Mouse (Mus musculus) left cerebral cortex, adult 11 months (tissue): ENCODE results near the gene Sptbn2.

Experiments
- DNase-seq: peaks from one replicate; pipeline ENCODE4 v3.0.0; 2022; ENCODE audit warnings: low spot score

Sptbn2 gene

DNA sequence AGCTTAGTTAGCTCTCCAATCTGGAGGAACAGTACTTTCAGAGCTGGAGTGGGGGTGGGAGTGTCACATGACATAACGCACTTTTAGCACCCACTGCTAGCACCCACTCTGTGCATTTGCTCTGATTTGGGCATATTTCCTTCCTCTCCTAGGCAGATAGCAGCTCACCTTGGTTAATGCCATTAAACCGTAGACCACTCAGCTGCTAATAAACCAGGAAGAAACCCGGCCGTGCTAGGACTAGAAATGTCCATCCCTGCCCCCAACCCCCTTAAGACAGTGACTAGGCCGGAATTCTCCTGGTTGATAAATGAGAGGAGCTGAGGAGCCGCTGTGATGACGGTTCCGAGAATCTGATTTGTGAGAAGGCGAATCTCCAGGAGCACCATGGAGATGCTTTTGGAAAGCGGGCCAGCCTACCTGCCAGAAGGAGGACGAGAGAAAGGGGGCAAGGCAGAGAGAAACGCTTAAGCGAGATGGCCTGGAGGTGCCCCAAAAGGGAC is at the start of gene Sptbn2:
TSS of gene Sptbn2 (plus strand) at position 70 of the 503 bp plus-strand sequence.
- DNase-seq, result peak; percentile 79

DNA sequence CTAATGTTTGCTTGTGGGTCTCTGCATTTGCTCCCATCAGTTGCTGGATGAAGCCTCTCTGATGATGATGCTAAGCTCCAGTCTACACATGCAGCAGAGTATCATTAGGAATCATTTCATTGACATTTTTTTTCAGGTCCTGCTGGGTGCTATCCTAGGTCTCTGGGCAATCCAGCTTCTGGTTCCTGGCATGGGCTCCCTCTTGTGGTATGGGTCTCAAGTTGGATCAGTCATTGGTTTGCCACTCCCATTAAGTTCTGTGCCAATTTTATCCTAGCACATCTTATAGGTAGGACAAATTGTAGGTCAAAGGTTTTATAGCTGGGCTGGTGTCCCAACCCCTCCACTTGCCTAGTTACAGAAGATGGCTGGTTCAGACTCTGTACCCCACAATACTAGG is 44.2 kb upstream of the Sptbn2 start:
- no peak for DNase-seq

DNA sequence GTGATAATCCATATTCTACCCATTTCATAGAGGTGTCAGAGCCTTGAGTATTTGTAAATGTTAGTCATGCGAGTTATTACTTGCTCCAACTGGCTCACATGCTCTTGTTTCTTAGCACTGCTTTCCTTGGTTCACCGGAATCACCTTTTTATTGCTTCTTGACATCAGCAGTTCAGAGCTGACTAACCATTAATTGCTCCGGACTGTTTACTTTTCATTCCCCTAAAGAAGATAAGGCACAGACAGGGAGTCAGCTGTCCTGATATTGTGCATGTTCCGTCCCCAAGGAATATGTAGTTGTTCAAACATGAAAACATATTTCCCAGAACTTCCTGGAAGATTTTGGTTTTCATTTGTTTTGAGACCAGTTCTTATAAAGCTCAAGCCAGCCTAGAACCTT is 40.2 kb upstream of the Sptbn2 start:
- DNase-seq, result no peak

DNA sequence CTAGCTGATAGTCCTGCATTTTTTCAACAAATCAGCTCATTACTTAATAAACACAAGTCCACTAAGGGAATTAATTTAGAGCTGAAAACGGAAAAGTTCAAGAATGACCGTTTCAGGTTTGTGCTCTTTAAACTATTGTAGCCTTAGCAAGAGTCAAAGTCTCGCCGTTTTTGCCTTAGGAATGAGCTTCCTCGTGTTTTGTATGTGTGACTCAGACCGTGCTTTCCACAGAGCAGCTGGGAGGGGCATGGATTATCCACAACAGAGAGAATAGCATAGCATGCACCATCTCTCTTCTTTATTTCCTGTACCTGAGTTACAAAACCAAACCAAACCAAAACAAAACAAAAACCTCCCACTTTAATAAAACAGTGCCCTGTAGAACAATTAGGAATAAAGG is 38.6 kb upstream of the Sptbn2 start:
- no peak for DNase-seq

DNA sequence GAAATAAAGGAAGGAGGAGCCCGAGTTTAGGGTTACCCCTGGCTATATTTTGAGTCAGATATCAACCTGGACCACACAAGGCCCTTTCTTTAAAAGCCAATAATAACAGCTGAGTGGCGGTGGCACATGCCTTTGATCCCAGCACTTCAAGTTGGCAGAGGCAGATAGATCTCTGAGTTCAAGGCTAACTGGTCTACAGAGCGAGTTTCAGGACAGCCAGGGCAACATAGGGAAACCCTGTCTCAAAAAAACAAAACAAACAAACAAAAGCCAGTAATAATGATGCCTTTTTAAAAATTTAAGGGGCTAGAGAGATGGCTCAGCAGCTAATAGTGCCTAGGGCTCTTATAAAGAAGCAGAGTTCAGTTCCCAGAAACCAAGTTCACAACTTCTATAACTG is 16.6 kb upstream of the Sptbn2 start:
- DNase-seq, result no peak

DNA sequence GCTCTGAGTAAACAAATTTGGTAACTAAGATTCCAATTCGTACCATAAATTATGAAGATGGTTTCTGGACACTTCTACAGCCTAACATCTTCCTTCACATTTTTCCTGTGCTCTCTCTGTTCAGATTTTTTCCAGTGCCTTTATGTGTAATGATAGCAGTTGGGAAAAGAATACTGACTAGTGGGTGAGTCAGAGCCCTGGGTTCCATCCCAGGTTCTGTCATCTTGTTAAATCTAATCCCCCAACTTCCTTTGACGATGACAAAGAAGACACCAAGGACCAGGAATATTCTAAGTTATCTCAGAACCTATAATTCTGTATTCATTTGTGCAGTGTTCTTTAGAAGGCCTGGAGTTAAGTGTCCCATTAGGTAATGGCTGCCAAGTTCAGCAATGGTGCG is 13.8 kb upstream of the Sptbn2 start:
- no peak for DNase-seq

DNA sequence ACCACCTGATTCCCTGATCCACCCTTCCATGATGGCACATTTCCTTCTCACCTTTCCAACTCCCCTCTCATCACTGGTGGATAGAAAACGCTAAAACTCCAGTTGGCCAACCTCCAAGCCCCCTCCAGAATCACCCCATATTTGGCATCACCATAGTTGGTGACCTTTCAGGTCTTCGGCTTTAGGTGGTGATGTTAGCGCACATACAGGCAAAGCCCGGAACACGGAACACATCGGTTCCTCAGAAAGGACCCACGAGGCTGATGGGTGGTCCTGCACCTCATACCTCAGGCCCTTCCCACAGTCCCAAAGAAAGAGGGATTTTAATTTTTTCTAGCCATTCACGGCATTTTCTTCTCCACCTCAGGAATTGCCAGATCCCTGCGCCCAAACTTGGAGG is 13.2 kb upstream of the Sptbn2 start:
- no peak for DNase-seq

DNA sequence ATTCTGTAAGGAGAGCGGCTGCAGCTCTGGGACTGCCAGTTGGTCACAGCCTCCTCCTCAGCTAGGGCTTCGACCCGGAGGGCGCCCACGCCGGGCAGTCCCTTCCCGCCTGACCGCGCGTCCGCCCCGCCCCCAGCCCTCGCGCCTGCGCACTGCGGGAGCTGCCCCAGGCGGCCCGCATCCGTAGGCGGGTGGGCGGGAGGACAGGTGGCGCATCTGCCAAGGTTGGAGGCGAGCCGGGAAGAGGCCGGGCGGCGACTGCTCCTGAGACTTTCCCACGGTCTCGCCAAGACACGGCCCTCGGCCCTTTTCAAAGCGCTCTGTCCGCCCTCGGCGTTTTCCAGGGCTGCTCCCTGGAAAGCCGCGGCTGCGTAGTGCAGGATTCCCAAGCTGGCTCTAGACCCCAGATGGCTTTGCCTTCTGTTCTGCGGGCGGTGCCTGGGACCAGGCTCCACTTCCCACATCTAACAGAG is 12.7 kb upstream of the Sptbn2 start, which contains the start of gene Gm960:
TSS of gene Gm960 (minus strand) at position 464 of the 473 bp plus-strand sequence.
- no peak for DNase-seq

DNA sequence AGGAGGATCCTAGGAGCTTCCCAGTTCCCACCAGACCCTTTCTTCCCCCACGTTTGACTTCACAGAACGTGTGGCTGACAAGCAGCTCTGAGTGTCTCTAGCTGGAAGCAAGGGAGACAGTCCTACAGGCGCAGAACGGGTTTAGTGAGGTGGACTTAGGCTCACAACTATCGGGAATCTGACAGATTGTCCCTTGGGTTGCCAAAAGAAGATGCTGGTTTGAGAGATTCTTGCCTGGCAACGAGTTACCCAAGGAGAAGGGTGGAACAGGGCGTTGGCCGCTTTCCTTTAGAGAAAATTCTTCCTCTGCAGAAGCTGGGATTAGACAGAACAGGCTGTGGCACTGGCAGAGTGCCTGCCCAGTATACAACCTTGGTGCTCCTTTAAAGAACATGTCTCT is 12.1 kb upstream of the Sptbn2 start:
- no peak for DNase-seq

DNA sequence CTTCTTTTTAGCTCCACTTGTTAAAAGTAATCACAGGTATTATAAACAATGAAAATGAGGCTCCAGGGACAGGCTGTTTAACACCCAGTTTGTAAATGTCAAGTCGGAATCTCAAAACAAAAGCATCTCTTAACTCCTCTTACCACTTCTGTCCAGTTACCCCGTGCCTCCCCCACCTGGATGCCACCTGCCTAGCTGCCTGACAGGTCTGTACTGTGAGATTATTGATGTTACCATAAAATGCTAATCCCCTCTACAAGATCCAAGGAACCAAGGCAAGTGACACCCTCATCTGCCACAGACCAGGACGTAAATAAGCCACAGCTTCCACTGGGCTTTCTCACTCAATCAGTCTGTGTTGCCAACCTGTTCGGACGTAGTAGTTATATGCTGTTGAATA is 11.1 kb upstream of the Sptbn2 start:
- no peak for DNase-seq

DNA sequence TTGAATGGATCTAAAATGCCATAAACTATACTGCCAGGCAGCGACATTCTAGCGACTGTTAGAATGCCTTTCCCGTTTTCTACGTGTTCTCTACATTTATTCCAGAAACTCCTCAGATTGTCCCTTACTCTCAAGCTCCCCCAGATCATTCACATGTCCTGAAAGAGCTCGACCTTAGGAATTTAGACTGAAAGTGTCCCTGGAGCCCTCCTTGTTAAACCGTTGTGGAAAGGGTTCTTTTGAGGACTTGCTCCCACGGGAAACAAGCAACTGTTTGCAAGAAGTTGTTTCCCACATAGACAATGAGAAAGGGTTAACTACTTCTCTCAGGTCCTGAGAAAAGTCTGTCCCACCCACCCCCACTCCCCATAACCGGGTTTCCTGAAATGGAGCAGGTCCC is 10.3 kb upstream of the Sptbn2 start:
- DNase-seq, result no peak

DNA sequence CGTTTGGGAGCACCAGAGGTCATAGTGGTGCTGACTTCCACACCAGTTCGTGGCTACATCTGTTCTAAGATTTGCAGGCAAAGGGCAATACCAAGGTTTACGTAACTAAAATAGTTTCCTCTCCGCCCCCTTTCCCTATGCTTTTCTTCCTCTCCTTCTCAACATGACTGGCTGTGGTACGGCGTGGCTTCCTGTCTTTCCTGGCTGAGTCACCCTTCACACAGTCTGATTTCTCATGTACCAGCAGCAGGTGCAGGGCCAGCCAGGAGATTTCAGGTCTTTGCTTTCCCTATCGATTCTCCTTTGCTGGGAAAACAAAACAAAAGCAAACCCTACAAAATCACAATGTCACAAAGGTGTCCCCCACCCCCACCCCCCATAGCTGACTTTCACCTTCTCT is 9.7 kb upstream of the Sptbn2 start:
- DNase-seq, result no peak

DNA sequence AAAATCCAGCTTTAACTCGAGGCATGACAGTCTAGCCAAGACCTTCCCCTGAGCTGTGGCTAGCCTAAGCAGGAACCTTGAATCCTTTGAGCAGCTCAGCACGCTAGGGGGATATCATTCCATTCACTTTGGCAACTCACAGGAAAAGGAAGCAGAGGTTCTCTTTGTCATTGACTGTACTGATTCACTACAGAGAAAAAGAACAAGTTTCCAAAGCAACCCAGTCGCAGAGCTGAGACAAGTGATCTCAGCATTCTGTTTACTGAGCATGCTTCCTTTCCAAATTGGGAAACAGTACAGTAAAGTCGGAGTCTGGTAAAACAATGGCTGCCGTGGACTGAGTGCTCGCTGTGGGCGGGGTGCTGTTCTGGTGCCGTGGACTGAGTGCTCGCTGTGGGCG is 2.2 kb upstream of the Sptbn2 start:
- no peak for DNase-seq

DNA sequence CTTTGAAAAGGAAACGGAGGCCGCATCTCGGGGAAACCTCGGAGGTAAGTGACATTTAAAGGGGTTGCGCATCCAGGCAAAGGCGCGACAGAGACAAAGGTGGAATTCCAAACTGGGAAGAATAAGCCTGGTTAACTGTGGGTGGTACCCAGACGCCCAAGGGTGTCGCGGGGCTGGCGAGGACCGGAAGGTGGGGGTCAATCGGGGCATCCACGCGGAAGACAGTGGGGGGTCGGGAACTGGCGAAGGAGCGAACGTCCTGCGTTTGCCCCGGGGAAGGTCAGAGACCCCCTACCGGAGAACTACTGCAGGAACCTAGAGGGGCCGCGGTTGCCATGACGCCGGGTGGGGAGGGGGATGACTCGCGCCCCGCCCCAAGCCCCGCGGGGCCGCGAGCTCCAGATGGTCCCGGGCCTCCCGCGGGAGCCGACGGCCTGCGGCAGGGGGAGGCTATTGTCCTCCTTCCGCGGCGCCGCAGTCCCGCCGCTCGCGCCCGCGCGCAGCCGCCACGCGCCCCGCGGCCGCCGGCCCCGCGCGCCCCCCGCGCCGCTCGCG is 711 bp downstream of the Sptbn2 start:
- DNase-seq, result no peak

DNA sequence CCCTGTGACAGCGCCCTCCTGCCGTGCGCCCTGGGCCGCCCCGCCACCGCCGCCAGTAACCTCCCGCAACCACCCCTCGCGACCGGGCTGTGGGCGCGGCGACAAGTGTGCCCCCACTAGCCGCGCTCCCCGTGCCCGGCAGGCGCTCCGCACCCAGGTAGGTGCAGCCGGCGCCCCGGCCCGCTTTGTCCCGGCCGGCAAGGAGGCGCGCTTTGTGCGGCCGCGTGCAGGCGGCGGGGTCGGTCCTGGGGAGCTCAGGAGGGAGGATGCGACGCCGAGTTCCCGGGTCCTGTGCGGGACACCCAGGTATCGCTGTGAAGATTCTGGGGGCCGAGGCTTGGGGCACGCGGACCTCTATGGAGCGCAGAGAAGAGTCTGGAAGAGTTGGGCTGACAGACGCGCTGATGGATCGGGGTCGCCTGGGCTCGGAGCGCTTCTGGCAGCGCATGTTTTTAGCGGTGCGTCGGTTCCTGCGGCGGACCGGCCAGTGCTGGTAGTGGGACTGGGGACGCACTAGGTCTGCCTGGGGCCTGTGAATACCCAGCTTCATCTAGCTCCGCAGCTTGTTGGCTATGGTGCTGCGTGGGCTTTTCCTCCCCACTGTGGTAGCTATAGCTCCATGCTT is 1.3 kb downstream of the Sptbn2 start:
- DNase-seq, result no peak

DNA sequence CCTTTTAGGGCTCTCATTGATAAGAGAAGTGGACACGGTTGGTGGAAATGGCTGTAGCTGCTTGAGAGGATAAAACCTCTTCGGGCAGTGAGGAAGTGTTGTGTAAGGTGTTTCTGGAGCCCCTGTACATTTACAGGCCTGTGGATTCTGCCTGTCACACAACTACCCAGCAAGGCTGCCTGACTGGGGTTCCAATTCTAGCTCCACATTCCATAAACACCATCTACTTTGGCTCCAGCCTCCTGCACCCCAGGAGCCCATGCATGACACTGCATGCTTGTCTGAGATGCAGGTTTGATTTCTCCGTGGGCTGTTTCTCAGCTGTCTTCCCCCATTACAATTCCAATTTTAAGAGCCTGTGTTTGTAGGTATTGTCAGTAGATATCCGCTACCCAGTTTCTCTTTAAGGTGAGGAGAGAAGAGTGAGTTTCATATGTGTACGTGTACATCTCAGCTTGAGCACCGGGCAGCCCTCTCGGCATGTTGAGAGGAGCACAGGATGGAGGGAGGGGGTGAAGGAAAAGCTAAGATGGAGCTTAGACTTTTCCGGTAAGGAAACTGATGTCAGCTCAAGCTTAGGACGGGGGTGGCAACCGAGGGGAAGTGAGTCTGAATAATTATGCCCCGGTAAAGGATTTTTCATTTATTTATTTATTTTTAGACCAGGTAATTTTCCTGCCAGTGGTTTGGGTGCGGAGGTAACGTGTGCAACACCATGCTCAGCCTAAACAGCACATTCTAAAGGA is 2.0 kb downstream of the Sptbn2 start:
- no peak for DNase-seq

DNA sequence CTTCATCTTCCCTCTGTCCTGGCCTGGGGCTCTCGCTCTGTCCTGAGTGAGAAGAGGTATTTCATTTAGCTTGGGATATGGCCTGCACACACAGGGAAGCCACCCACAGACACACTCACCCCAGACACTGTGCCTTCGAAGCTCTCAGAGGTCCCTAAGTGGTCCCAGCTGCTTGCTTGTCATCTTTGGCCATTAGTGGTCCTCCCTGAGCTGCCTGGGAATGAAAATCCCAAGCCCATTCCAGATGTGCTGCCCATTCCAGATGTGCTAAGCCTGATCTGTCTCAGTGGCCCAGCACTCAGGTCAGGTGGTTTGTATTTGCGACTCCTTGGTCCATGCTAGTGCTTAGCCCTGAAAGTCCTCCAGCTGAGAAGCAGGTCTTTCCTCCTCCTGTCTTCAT is 2.9 kb downstream of the Sptbn2 start:
- no peak for DNase-seq

DNA sequence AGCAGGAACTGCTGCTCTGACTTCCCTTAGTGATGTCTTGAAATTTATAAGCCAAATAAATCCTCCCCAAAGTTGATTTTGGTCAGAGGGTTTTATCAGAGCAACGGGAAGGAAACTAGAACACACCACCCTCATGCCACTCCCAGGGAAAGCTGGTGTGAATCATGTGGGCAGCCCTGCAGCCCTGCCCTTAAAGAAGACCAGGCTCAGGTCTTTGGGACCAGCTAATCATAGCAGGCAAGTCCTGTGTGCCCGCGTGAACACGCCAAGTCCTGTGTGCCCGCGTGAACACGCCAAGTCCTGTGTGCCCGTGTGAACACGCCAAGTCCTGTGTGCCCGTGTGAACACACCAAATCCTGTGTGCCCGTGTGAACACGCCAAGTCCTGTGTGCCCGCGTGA is 5.8 kb downstream of the Sptbn2 start:
- no peak for DNase-seq

DNA sequence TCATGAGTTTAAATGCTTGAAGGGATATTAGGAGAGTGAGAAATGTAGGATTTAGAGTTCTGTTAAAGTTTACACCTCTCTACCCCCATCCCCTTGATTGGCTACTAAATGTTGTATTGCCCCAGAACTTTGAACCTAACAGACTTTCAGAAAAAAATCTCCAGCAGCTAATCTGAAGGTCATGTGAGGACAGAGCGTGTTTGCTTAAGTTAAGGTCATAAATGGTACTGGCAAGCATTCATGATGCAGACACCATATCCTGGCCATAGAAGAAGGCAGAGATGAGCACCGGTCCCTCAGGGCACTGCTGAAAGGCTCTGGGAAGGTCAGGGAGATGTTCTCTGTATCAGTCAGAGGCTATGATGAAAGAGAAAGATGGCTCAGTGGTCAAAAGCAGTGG is 6.3 kb downstream of the Sptbn2 start:
- DNase-seq, result no peak

DNA sequence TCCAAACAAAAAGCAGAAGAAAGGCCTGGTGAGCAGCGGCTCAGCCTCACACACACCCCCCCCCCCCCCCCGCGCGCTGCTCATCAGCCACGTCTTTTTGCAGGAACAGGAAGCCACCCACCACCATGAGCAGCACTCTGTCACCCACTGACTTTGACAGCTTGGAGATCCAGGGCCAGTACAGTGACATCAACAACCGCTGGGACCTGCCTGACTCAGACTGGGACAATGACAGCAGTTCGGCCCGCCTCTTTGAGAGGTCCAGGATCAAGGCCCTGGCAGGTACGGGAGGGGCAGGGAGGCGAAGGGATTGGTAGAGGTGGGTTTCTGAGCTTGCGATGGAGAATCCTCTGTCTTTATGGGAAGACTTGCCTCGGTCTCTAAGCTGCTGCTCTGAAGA is 7.7 kb downstream of the Sptbn2 start:
- DNase-seq, result no peak

DNA sequence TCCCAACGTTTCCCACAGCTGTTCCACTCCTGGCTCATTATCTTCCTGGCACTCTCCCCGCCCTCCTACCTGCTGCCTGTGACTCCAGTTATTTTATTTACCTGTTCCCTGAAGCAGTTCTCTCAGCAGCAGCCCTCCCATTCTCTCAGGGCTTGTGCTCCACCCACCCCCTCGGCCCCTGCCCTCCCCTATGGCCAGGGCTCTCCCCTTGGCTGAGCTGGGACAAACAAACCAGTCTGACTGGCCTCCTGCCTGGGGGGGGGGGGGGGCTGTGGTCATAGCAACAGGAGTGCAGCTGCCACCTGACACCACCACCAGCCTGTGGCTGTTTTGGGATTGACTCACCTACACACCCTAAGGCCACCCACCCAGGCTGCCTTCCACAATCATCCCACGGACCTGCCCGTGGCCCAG is 8.4 kb downstream of the Sptbn2 start:
- no peak for DNase-seq

DNA sequence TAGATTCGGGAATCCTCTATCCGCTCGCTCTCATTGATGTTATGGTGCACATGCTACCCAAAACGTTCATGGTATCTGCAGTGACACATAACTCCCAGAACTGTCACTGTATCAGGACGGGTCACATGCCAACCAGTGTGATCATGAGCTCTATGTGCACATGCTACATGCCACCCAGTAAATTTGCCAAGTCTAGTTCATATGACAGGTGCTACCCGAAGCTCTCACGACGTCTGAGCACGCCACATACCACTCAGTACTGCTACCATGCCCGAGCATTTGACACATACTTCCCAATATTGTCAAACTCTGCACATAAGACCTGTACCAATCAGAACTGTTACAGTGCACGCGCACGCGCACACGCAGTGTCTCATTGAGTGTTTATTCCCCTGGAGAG is 9.1 kb downstream of the Sptbn2 start:
- DNase-seq, result no peak

DNA sequence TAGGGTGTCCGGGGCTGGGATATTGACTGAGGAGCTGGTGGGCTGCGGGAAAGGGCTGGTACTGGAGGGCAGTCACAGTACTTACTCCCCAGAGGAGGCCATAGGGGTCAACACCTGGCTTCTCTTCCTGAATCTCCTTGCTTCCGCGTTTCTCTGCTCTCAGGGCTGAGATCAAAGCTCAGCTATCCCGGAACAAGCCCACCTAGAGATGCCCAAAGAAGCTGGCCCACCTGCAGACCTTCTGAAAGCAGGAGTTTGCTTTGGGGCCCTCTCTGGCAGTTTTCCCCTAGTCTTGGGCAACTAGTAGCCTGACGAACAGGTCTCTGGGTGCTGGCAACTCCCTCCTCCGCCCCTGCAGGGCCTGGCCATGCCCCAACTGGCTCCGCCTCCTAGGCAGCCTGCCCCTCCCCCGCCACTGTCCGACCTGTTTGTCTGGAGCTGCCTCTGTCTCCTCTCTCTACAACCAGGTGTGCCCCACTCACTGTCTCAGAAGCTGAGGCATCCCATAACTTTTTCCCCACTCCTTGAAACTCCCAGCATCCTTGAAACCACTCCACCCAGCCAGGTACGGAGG is 9.8 kb downstream of the Sptbn2 start:
- DNase-seq, result no peak
